Mouse (Mus musculus) ES-Bruce4 (cell line): ENCODE results near the gene Swap70.

Source experiments
- CTCF ChIP-seq: IDR thresholded peaks from one replicate; pipeline ENCODE4 v1.8.1; 2011; ENCODE audit warnings: low read depth, low read length
- POLR2A ChIP-seq: IDR thresholded peaks from one replicate; pipeline ENCODE4 v1.8.1; 2011; ENCODE audit warnings: low read length; ENCODE audit not compliant: insufficient read depth

- no peak for TF ChIP-seq POLR2A
- TF ChIP-seq CTCF = no peak
These were observed 56.3 kb downstream of the Swap70 start for GRCm38 (mm10) chr7:110277734-110278245.
